Mouse (Mus musculus) limb, embryonic 13.5 days (tissue): ENCODE measurements around the gene Ganc. TPM values are rescaled to one million over a fixed set of nuclear protein-coding genes. Genes with fewer than 3 reads are reported as not detected.

Experiments used
- polyA plus RNA-seq: library from polyadenylated mRNA; unstranded; fragments of >200 nt; fragmentation: Nextera tagmentation; extraction: Ambion mirVana; gene quantifications from 2 replicates; pipeline ENCODE4 v1.2.1, GENCODE M21; 2015

The Ganc gene
- polyA plus RNA-seq, 1 experiment from 2014 or later = 9.1 TPM

Other genes starting within 250 kb of the Ganc start
- gene Ehd4, start 249.3 kb upstream of the Ganc start, polyA plus RNA-seq = 40.4 and 47.4 TPM in 2 replicates
- gene Pla2g4e, start 158.6 kb upstream of the Ganc start, polyA plus RNA-seq = 0.10 and 0.19 TPM in 2 replicates
- gene Pla2g4d, start 114.7 kb upstream of the Ganc start, polyA plus RNA-seq = 0.06 and 0.19 TPM in 2 replicates
- gene Pla2g4f, start 89.7 kb upstream of the Ganc start, polyA plus RNA-seq = 0.64 and 0.75 TPM in 2 replicates
- gene Vps39, start 50.8 kb upstream of the Ganc start, polyA plus RNA-seq = 25.6 and 27.6 TPM in 2 replicates
- 8.9 and 13.0 TPM in 2 replicates for gene Tmem87a, start 217 bp downstream of the Ganc start, polyA plus RNA-seq
- 2.7 and 3.7 TPM in 2 replicates for gene Capn3, start 52.1 kb downstream of the Ganc start, polyA plus RNA-seq
- 50.4 and 54.9 TPM in 2 replicates for gene Zfp106, start 159.9 kb downstream of the Ganc start, polyA plus RNA-seq
- gene Snap23, start 163.8 kb downstream of the Ganc start, polyA plus RNA-seq = 56.0 and 58.8 TPM in 2 replicates
- 26.4 and 27.1 TPM in 2 replicates for gene Haus2, start 205.5 kb downstream of the Ganc start, polyA plus RNA-seq
- gene Lrrc57, start 205.6 kb downstream of the Ganc start, polyA plus RNA-seq = 26.3 and 27.9 TPM in 2 replicates
- gene Stard9, start 225.2 kb downstream of the Ganc start, polyA plus RNA-seq = 5.6 and 5.8 TPM in 2 replicates